Mouse (Mus musculus): ENCODE data around the gene Slc8a2. TPM values are rescaled to one million over a fixed set of nuclear protein-coding genes. Genes with fewer than 3 reads are reported as not detected.

The Slc8a2 gene
- not detected for polyA plus RNA-seq (2017; shearing (Covaris generic))

GRCm38 (mm10) chr7:16129421-16129845 lies at the start of gene Slc8a2:
Gene Slc8a2 (plus strand): TSS chr7:16129826.

GRCm38 (mm10) chr7:16098021-16099017 lies 31.3 kb upstream of the Slc8a2 start, which contains the start of gene Napa:
Gene Napa (plus strand): TSS chr7:16098458.

GRCm38 (mm10) chr7:16119569-16120261 lies 9.9 kb upstream of the Slc8a2 start, which contains the start of gene Kptn:
Gene Kptn (plus strand): TSS chr7:16119895.

GRCm38 (mm10) chr7:16174597-16175541 lies 45.2 kb downstream of the Slc8a2 start, which contains the start of gene Meis3:
Gene Meis3 (plus strand): TSS chr7:16175090.

Other genes starting within 250 kb of the Slc8a2 start
- gene Crx, start 249.9 kb upstream of the Slc8a2 start, polyA plus RNA-seq (2017; shearing (Covaris generic)) = not detected
- gene Crxos, start 247.2 kb upstream of the Slc8a2 start, polyA plus RNA-seq (2017; shearing (Covaris generic)) = not detected
- gene Selenow, start 207.4 kb upstream of the Slc8a2 start, polyA plus RNA-seq (2017; shearing (Covaris generic)) = 435 TPM
- gene Nop53, start 183.8 kb upstream of the Slc8a2 start, polyA plus RNA-seq (2017; shearing (Covaris generic)) = 1,030 TPM
- 0.12 TPM for gene Ehd2, start 162.3 kb upstream of the Slc8a2 start, polyA plus RNA-seq (2017; shearing (Covaris generic))
- 7.1 TPM for gene Bicra, start 81.9 kb upstream of the Slc8a2 start, polyA plus RNA-seq (2017; shearing (Covaris generic))
- 0.09 TPM for gene Zfp541, start 68.0 kb upstream of the Slc8a2 start, polyA plus RNA-seq (2017; shearing (Covaris generic))
- gene Napa, start 31.4 kb upstream of the Slc8a2 start, polyA plus RNA-seq (2017; shearing (Covaris generic)) = 313 TPM
- 22.3 TPM for gene Kptn, start 9.9 kb upstream of the Slc8a2 start, polyA plus RNA-seq (2017; shearing (Covaris generic))
- 46.1 TPM for gene Meis3, start 45.3 kb downstream of the Slc8a2 start, polyA plus RNA-seq (2017; shearing (Covaris generic))
- 19.8 TPM for gene Dhx34, start 92.2 kb downstream of the Slc8a2 start, polyA plus RNA-seq (2017; shearing (Covaris generic))
- not detected for gene C5ar2, start 114.3 kb downstream of the Slc8a2 start, polyA plus RNA-seq (2017; shearing (Covaris generic))
- not detected for gene C5ar1, start 129.7 kb downstream of the Slc8a2 start, polyA plus RNA-seq (2017; shearing (Covaris generic))
- 2.5 TPM for gene Inafm1, start 143.8 kb downstream of the Slc8a2 start, polyA plus RNA-seq (2017; shearing (Covaris generic))
- gene Ccdc9, start 157.0 kb downstream of the Slc8a2 start, polyA plus RNA-seq (2017; shearing (Covaris generic)) = 108 TPM
- 47.2 TPM for gene Bbc3, start 178.6 kb downstream of the Slc8a2 start, polyA plus RNA-seq (2017; shearing (Covaris generic))